ENCODE assay signal across 23 mouse cellular contexts in the genomic region with DNA sequence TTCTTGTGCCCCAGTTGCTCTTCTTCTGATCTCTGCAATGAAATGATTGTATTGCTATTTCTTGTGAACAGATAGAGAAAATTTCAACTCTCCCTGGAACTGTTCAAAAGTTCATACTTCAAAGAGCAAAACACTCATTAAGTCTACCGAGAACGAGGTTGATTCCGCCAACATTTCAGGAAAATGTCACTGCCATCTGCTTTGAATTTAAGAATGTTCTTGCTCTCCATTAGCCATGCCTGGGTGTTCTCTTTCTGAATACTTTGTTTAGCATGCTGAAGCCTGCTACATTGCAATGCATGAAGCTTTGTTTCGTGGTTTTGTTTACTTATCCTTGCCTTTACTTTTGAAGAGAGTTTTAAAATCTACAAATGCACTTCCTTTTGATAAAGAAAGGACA.
DNase-seq lines count a peak whose midpoint lies in the region; ATAC-seq and TF ChIP-seq lines count a peak whose summit lies in the region.
"Had no signal": no experiment of that assay in that cellular context is flagged by ENCODE, and none has a peak within 500 bp of the region (broad histone marks: within the 10 kb centered on the region; RNA-seq: fewer than 3 reads in every experiment).

No protein-coding gene starts in this region.

- no peaks in the 10 kb centered on the region for H3K36me3 ChIP-seq in forebrain, postnatal 0 days (ENCODE audit: insufficient read depth)
- no peaks in the 10 kb centered on the region for H3K36me3 ChIP-seq in forebrain, embryonic 10.5 days (replicated peaks)
- no peaks in the 10 kb centered on the region for H3K36me3 ChIP-seq in embryonic facial prominence, embryonic 14.5 days (ENCODE audit: control insufficient read depth, insufficient read depth, low read length)
- H3K36me3 ChIP-seq: kidney, embryonic 15.5 days; limb, embryonic 12.5 days; liver, embryonic 13.5 days; midbrain, embryonic 12.5 days; neural tube, embryonic 15.5 days had no signal

- DNase-seq in forebrain, postnatal 0 days = peak; percentile 19
- no peak for DNase-seq in forebrain, embryonic 10.5 days (ENCODE audit: extremely low spot score, low spot score)
- DNase-seq in brain, adult 2 months (ENCODE audit: low read depth, low spot score) = peak; percentile 39
- DNase-seq in embryonic facial prominence, embryonic 14.5 days (ENCODE audit: low spot score) = peak; percentile 73
- DNase-seq in layer of hippocampus, adult 9-11 months = peak; percentile 29
- DNase-seq in frontal cortex, postnatal 36 days (ENCODE audit: low spot score in 2 of 2) = no peak
- no peak for DNase-seq in liver
- no peak for DNase-seq in lung, postnatal 4 days
- DNase-seq: adrenal gland, postnatal 14 days; cerebellum, adult 9-10 months; gastrocnemius, adult 2 months; heart, postnatal 36 days; kidney, postnatal 4 days; liver, embryonic 13.5 days; lung, adult 2 months; lung, postnatal 14 days; right cerebral cortex, postnatal 25 days had no signal

- H3K4me1 ChIP-seq in forebrain, postnatal 0 days (ENCODE audit: insufficient read depth) = peaks cover 5% of the 10 kb centered on the region; the same call in 1 of the 2 replicates
- peaks cover 16% of the 10 kb centered on the region for H3K4me1 ChIP-seq in forebrain, embryonic 10.5 days
- H3K4me1 ChIP-seq in embryonic facial prominence, embryonic 14.5 days (ENCODE audit: control insufficient read depth, insufficient read depth, low read length) = peaks cover 5% of the 10 kb centered on the region; the same call in 1 of the 2 replicates
- H3K4me1 ChIP-seq: kidney, embryonic 15.5 days; liver, embryonic 13.5 days; neural tube, embryonic 15.5 days had no signal

- H3K9ac ChIP-seq in forebrain, postnatal 0 days = no peak overlapping the region
- H3K9ac ChIP-seq in embryonic facial prominence, embryonic 14.5 days (ENCODE audit: low read depth, low read length) = no peak overlapping the region
- H3K9ac ChIP-seq: hindbrain, embryonic 14.5 days; kidney, embryonic 15.5 days; limb, embryonic 12.5 days; liver, embryonic 13.5 days; midbrain, embryonic 12.5 days; neural tube, embryonic 15.5 days had no signal

- no peaks in the 10 kb centered on the region for H3K9me3 ChIP-seq in forebrain, postnatal 0 days (ENCODE audit: low read length)
- no peaks in the 10 kb centered on the region for H3K9me3 ChIP-seq in forebrain, embryonic 10.5 days
- no peaks in the 10 kb centered on the region for H3K9me3 ChIP-seq in embryonic facial prominence, embryonic 14.5 days (ENCODE audit: control insufficient read depth, low read length)
- H3K9me3 ChIP-seq: kidney, embryonic 15.5 days; limb, embryonic 12.5 days; liver, embryonic 13.5 days; midbrain, embryonic 12.5 days; neural tube, embryonic 15.5 days had no signal

- H3K4me2 ChIP-seq in forebrain, postnatal 0 days (ENCODE audit: low read depth) = no peak overlapping the region
- H3K4me2 ChIP-seq in embryonic facial prominence, embryonic 14.5 days (ENCODE audit: low read depth, low read length) = no peak overlapping the region
- H3K4me2 ChIP-seq: hindbrain, embryonic 14.5 days; kidney, embryonic 15.5 days; limb, embryonic 12.5 days; liver, embryonic 13.5 days; midbrain, embryonic 12.5 days; neural tube, embryonic 15.5 days had no signal

- H3K4me3 ChIP-seq in forebrain, postnatal 0 days (ENCODE audit: low read depth, low read length) = no peak overlapping the region
- H3K4me3 ChIP-seq in forebrain, embryonic 10.5 days = no peak overlapping the region
- H3K4me3 ChIP-seq in embryonic facial prominence, embryonic 14.5 days (ENCODE audit: low read depth, low read length) = no peak overlapping the region
- H3K4me3 ChIP-seq: gastrocnemius, adult 2 months; kidney, embryonic 15.5 days; limb, embryonic 12.5 days; liver, embryonic 13.5 days; midbrain, embryonic 12.5 days; neural tube, embryonic 15.5 days had no signal

- ATAC-seq in forebrain, postnatal 0 days = peak; percentile 43; the same call in 1 of the 2 replicates
- ATAC-seq in embryonic facial prominence, embryonic 14.5 days (ENCODE audit: low read depth) = no peak
- ATAC-seq: intestine, postnatal 0 days had no signal

- no peak overlapping the region for H3K27ac ChIP-seq in forebrain, postnatal 0 days (ENCODE audit: low read depth, low read length)
- no peak overlapping the region for H3K27ac ChIP-seq in forebrain, embryonic 10.5 days
- H3K27ac ChIP-seq in embryonic facial prominence, embryonic 14.5 days (replicated peaks; ENCODE audit: low read depth, low read length) = peak overlapping the region; percentile 58; the same call in 1 of the 2 replicates
- H3K27ac ChIP-seq: gastrocnemius, adult 2 months; hindbrain, embryonic 14.5 days; kidney, embryonic 15.5 days; limb, embryonic 12.5 days; liver, embryonic 13.5 days; midbrain, embryonic 12.5 days; neural tube, embryonic 15.5 days had no signal

- WGBS in forebrain, postnatal 0 days = 32% methylated on average over 4 of the region's 4 CpGs
- WGBS in forebrain, embryonic 10.5 days = 61% methylated on average over 4 of the region's 4 CpGs
- WGBS in embryonic facial prominence, embryonic 14.5 days = 19% methylated on average over 4 of the region's 4 CpGs

- no peak for TF ChIP-seq CTCF in forebrain, postnatal 0 days (IDR thresholded peaks at IDR 0.05; ENCODE audit: low read depth)

- no peaks in the 10 kb centered on the region for H3K27me3 ChIP-seq in forebrain, postnatal 0 days (ENCODE audit: insufficient read depth, low read length)
- H3K27me3 ChIP-seq in forebrain, embryonic 10.5 days (ENCODE audit: poor library complexity, severe bottlenecking) = no peaks in the 10 kb centered on the region
- no peaks in the 10 kb centered on the region for H3K27me3 ChIP-seq in embryonic facial prominence, embryonic 14.5 days (replicated peaks; ENCODE audit: control insufficient read depth, insufficient read depth, low read length)
- H3K27me3 ChIP-seq: kidney, embryonic 15.5 days; limb, embryonic 12.5 days; liver, embryonic 13.5 days; midbrain, embryonic 12.5 days; neural tube, embryonic 15.5 days had no signal

Comparison
In these comparisons a context has a peak if more than half of its experiments do, and no peak if none do; other contexts are left out.
1. DNase-seq: peak in forebrain, postnatal 0 days (single experiment), brain, adult 2 months (single experiment), embryonic facial prominence, embryonic 14.5 days (single experiment) and layer of hippocampus, adult 9-11 months (single experiment); none in forebrain, embryonic 10.5 days (single experiment), frontal cortex, postnatal 36 days (0 of 2), liver (single experiment) and lung, postnatal 4 days (0 of 2).